Mouse (Mus musculus) thymus, postnatal 25 days (tissue): ENCODE results near the gene Thada.
"Not testable (repeated sequence)": the region's sequence is repeated elsewhere in the genome, so short reads cannot be mapped to it uniquely, and the experiment has no call there.

ENCODE experiments used
- DNase-seq: peaks from one replicate; pipeline ENCODE4 v3.0.0; 2022

The Thada gene

GRCm38 (mm10) chr17:84206239-84206638 is 259.8 kb downstream of the Thada start:
- DNase-seq = no peak

GRCm38 (mm10) chr17:84204962-84205361 is 261.0 kb downstream of the Thada start:
- DNase-seq = no peak

GRCm38 (mm10) chr17:84203340-84203739 is 262.7 kb downstream of the Thada start:
- no peak for DNase-seq

GRCm38 (mm10) chr17:84201183-84201582 is 264.8 kb downstream of the Thada start:
- DNase-seq = no peak

GRCm38 (mm10) chr17:84197912-84198344 is 268.1 kb downstream of the Thada start:
- DNase-seq = no peak

GRCm38 (mm10) chr17:84196329-84196728 is 269.7 kb downstream of the Thada start:
- no peak for DNase-seq

- DNase-seq = no peak
Observed at GRCm38 (mm10) chr17:84195835-84196234, 270.2 kb downstream of the Thada start.

- no peak for DNase-seq
Observed at GRCm38 (mm10) chr17:84195003-84195395, 271.0 kb downstream of the Thada start.

GRCm38 (mm10) chr17:84194282-84195002 is 271.6 kb downstream of the Thada start:
- DNase-seq = no peak

- no peak for DNase-seq
Observed at GRCm38 (mm10) chr17:84193411-84193810, 272.6 kb downstream of the Thada start.

- no peak for DNase-seq
Observed at GRCm38 (mm10) chr17:84191946-84192345, 274.1 kb downstream of the Thada start.

- peak; percentile 91 for DNase-seq
Observed at GRCm38 (mm10) chr17:84190885-84191284, 275.1 kb downstream of the Thada start.

- DNase-seq = no peak
Observed at GRCm38 (mm10) chr17:84189127-84189854, 276.7 kb downstream of the Thada start.

- peak; percentile 80 for DNase-seq
Observed at GRCm38 (mm10) chr17:84188374-84188961, 277.5 kb downstream of the Thada start.

- DNase-seq = peak; percentile 96
Observed at GRCm38 (mm10) chr17:84187727-84188373, 278.2 kb downstream of the Thada start, which contains the start of gene Zfp36l2. Gene Zfp36l2 (minus strand): TSS chr17:84187947.

- DNase-seq = not testable (repeated sequence)
Observed at GRCm38 (mm10) chr17:84187264-84187663, 278.7 kb downstream of the Thada start.

GRCm38 (mm10) chr17:84186451-84187202 is 279.4 kb downstream of the Thada start:
- DNase-seq = peak; percentile 79

- peak; percentile 95 for DNase-seq
Observed at GRCm38 (mm10) chr17:84185581-84186450, 280.2 kb downstream of the Thada start.

- peak; percentile 65 for DNase-seq
Observed at GRCm38 (mm10) chr17:84185011-84185411, 281.0 kb downstream of the Thada start.

- DNase-seq = peak; percentile 70
Observed at GRCm38 (mm10) chr17:84183291-84183781, 282.7 kb downstream of the Thada start.
